Mouse (Mus musculus): ENCODE results near the gene Lcn10.
"Not testable (repeated sequence)": the region's sequence is repeated elsewhere in the genome, so short reads cannot be mapped to it uniquely, and the experiment has no call there.

DNA sequence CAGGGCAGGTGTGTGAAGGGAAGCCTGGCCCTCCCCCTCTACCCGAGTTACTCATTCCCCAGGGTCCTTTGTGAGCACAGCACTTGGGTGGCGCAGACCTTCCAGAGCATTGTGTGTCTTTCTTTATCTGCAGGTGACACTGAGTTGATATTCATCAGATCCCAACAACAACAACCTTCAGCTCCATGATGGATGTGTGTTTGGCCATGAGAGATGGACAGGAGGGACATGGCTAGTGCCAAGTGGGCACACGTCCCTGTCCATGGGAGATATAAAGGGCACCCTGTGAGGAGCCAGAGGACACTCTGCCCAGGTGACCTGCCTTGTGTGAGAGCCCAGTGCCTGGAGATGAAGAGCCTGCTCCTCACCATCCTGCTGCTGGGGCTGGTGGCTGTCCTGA lies 17.2 kb downstream of the Lcn10 start, which contains the start of gene Obp2a:
- TF ChIP-seq POLR2A (IDR thresholded peaks at IDR 0.05; ENCODE audit: low read depth, low read length); CTCF (conservative IDR thresholded peaks at IDR 0.05; ENCODE audit: insufficient read depth, insufficient read length, low read depth, low read length): not testable (repeated sequence)

Data from kidney, adult 2 months (tissue).